Mouse (Mus musculus) testis, adult 2 months (tissue): ENCODE measurements around the gene Lcmt1. TPM values are rescaled to one million over a fixed set of nuclear protein-coding genes. Genes with fewer than 3 reads are reported as not detected.

Source experiments
- H3K27ac ChIP-seq: fragments of 200-500 bp; 2 replicates; pipeline ENCODE4 v1.5.1; 2012; ENCODE audit warnings: low read depth, low read length; ENCODE audit not compliant: control insufficient read depth, insufficient read depth
- H3K27me3 ChIP-seq: fragments of 200-500 bp; 2 replicates; pipeline ENCODE4 v1.6.1; 2012; ENCODE audit warnings: mild to moderate bottlenecking, low read length, moderate library complexity; ENCODE audit not compliant: control insufficient read depth, insufficient read depth
- H3K36me3 ChIP-seq: fragments of 200-500 bp; 2 replicates; pipeline ENCODE4 v1.6.1; 2012; ENCODE audit warnings: mild to moderate bottlenecking, low read length; ENCODE audit not compliant: control insufficient read depth, insufficient read depth
- H3K4me1 ChIP-seq: fragments of 200-500 bp; 2 replicates; pipeline ENCODE4 v1.6.1; 2012; ENCODE audit warnings: low read length; ENCODE audit not compliant: control insufficient read depth, insufficient read depth
- H3K4me3 ChIP-seq: fragments of 200-500 bp; 2 replicates; pipeline ENCODE4 v1.5.1; 2012; ENCODE audit warnings: low read depth, mild to moderate bottlenecking, low read length, moderate library complexity, mixed read lengths; ENCODE audit not compliant: control insufficient read depth
- CTCF ChIP-seq: fragments of 200-500 bp; IDR thresholded peaks from 2 replicates; pipeline ENCODE4 v1.5.1; 2012; ENCODE audit warnings: low read depth, mild to moderate bottlenecking, inconsistent platforms, low read length, moderate library complexity; ENCODE audit not compliant: control insufficient read depth, insufficient read depth, insufficient replicate concordance
- POLR2A ChIP-seq: fragments of 200-500 bp; IDR thresholded peaks from 2 replicates; pipeline ENCODE4 v1.6.1; 2012; ENCODE audit warnings: low read depth, mild to moderate bottlenecking, inconsistent platforms, low read length, moderate library complexity; ENCODE audit not compliant: control insufficient read depth
- polyA plus RNA-seq: library from polyadenylated mRNA; depleted of rRNA; stranded (reverse); fragments of >200 nt; gene quantifications from 2 replicates; pipeline ENCODE4 v1.2.3, GENCODE M21; 2012

Lcmt1 gene
- polyA plus RNA-seq, 1 experiment, result 33.6 TPM

GRCm38 (mm10) chr7:123350243-123350642 lies 19.3 kb upstream of the Lcmt1 start:
- Histone ChIP-seq H3K27ac (no peak overlapping the region), H3K4me1 (no peaks in the 10 kb centered on the region), H3K4me3 (no peak overlapping the region)

GRCm38 (mm10) chr7:123353081-123353480 lies 16.5 kb upstream of the Lcmt1 start:
- H3K36me3 ChIP-seq, result no peaks in the 10 kb centered on the region
- H3K4me3 ChIP-seq, result no peak overlapping the region
- no peaks in the 10 kb centered on the region for H3K4me1 ChIP-seq
- no peak for TF ChIP-seq CTCF
- TF ChIP-seq POLR2A, result no peak
- no peak overlapping the region for H3K27ac ChIP-seq
- H3K27me3 ChIP-seq, result no peaks in the 10 kb centered on the region

More at GRCm38 (mm10) chr7:123350243-123350642, 19.3 kb upstream of the Lcmt1 start:
- TF ChIP-seq POLR2A, result no peak
- TF ChIP-seq CTCF, result no peak
- H3K27me3 ChIP-seq, result no peaks in the 10 kb centered on the region
- H3K36me3 ChIP-seq, result no peaks in the 10 kb centered on the region

- TF ChIP-seq CTCF (no peak), POLR2A (no peak)
- H3K27ac ChIP-seq, result no peak overlapping the region
- H3K36me3 ChIP-seq, result no peaks in the 10 kb centered on the region
- no peak overlapping the region for H3K4me3 ChIP-seq
- no peaks in the 10 kb centered on the region for H3K27me3 ChIP-seq
- no peaks in the 10 kb centered on the region for H3K4me1 ChIP-seq
These were observed 15.7 kb upstream of the Lcmt1 start for GRCm38 (mm10) chr7:123353879-123354278.

- Histone ChIP-seq H3K27ac (no peak overlapping the region), H3K36me3 (no peaks in the 10 kb centered on the region), H3K4me1 (no peaks in the 10 kb centered on the region), H3K27me3 (no peaks in the 10 kb centered on the region), H3K4me3 (no peak overlapping the region)
- TF ChIP-seq CTCF, result no peak
These were observed 15.2 kb upstream of the Lcmt1 start for GRCm38 (mm10) chr7:123354392-123354791.

- Histone ChIP-seq H3K4me1 (no peaks in the 10 kb centered on the region), H3K36me3 (no peaks in the 10 kb centered on the region), H3K4me3 (no peak overlapping the region), H3K27ac (no peak overlapping the region), H3K27me3 (no peaks in the 10 kb centered on the region)
- no peak for TF ChIP-seq POLR2A
- TF ChIP-seq CTCF, result no peak
These were observed 14.7 kb upstream of the Lcmt1 start for GRCm38 (mm10) chr7:123354851-123355250.

- TF ChIP-seq POLR2A (no peak), CTCF (no peak)
- no peaks in the 10 kb centered on the region for H3K27me3 ChIP-seq
- no peak overlapping the region for H3K27ac ChIP-seq
- H3K4me3 ChIP-seq, result no peak overlapping the region
- no peaks in the 10 kb centered on the region for H3K4me1 ChIP-seq
- no peaks in the 10 kb centered on the region for H3K36me3 ChIP-seq
These were observed 13.4 kb upstream of the Lcmt1 start for GRCm38 (mm10) chr7:123356158-123356557.

GRCm38 (mm10) chr7:123359101-123359500 lies 10.5 kb upstream of the Lcmt1 start:
- Histone ChIP-seq H3K27ac (no peak overlapping the region), H3K36me3 (no peaks in the 10 kb centered on the region), H3K27me3 (no peaks in the 10 kb centered on the region), H3K4me3 (no peak overlapping the region), H3K4me1 (no peaks in the 10 kb centered on the region)
- TF ChIP-seq POLR2A (no peak), CTCF (no peak)

GRCm38 (mm10) chr7:123360185-123360584 lies 9.4 kb upstream of the Lcmt1 start:
- TF ChIP-seq CTCF (no peak), POLR2A (no peak)
- Histone ChIP-seq H3K4me1 (no peaks in the 10 kb centered on the region), H3K36me3 (no peaks in the 10 kb centered on the region), H3K27me3 (no peaks in the 10 kb centered on the region), H3K27ac (no peak overlapping the region), H3K4me3 (no peak overlapping the region)
